Comparison of ENCODE assay signal across 8 mouse cellular contexts in the genomic region with DNA sequence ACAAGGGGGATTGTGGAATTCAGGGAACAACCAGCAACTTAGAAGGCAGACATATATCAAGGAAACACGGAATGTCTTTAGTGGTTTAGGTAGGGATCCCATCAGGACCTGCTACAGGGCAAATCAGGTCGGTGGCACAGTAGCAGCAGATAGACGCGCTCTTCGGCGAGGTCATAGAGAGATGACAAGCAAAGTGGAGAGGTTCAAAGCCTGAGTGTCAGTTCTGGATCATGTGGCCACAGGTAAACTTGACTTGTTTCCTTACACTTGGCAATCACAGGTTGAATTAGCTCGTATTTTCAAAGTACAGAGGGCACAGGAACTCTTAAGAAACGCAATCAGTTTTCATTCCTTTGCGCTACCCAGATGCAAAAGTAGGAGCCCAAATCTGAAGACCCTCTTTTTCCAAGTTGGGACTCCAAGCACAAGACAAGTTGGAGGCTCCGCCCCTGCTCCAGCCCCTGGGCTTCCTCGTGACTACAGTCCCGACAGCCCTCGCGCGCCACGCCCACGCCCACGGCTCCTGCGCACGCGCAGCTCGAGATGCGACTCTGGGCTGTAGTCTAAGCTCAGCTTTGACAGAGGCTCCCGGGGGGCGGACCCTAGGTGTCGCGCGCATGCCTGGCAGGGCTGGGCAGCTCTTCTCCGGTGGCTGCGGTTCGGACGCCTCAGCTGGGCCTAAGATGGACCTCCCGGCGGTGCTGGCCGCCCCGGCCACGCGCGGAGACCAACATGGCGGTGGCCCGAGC. TPM values are rescaled to one million over a fixed set of nuclear protein-coding genes. Genes with fewer than 3 reads are reported as not detected.
DNase-seq lines count a peak whose midpoint lies in the region; ATAC-seq lines count a peak whose summit lies in the region.

A gene (plus strand): TSS at position 517 of the 749 bp plus-strand sequence.

- peak; percentile 98 for ATAC-seq in forebrain, embryonic 14.5 days
- peak; percentile 98 for ATAC-seq in neural tube, embryonic 15.5 days (ENCODE audit: low FRiP score)

- H3K4me2 ChIP-seq in forebrain, embryonic 14.5 days (ENCODE audit: low read length), result peak within 1 kb of the TSS; percentile 96
- H3K4me2 ChIP-seq in neural tube, embryonic 15.5 days, result peak within 1 kb of the TSS; percentile 88

- intact Hi-C loops in heart, postnatal 14 days (cut with DNase I), result no loop called here

- H3K9ac ChIP-seq in forebrain, embryonic 14.5 days (ENCODE audit: low read length), result peak within 1 kb of the TSS; percentile 92
- peak within 1 kb of the TSS; percentile 86 for H3K9ac ChIP-seq in neural tube, embryonic 15.5 days (replicated peaks)

- peak; percentile 99 for DNase-seq in ES-CJ7 (ENCODE audit: low read depth, low spot score)
- DNase-seq in cerebellum, adult 11 months, result peak; percentile 99
- peak; percentile 99 for DNase-seq in forebrain, embryonic 14.5 days (ENCODE audit: low spot score)
- peak; percentile 99 to 100 for DNase-seq in heart, postnatal 14 days
- DNase-seq in layer of hippocampus, adult 11-12 months (ENCODE audit: low spot score), result peak; percentile 100
- DNase-seq in lung, adult 18-20 months, result peak; percentile 99 to 100
- DNase-seq in testis, postnatal 14 days (ENCODE audit: low spot score), result peak; percentile 99

- WGBS in forebrain, embryonic 14.5 days, result 5% methylated on average over 41 of the region's 41 CpGs
- WGBS in neural tube, embryonic 15.5 days, result 6% methylated on average over 41 of the region's 41 CpGs

- peak within 1 kb of the TSS; percentile 95 for H3K4me3 ChIP-seq in forebrain, embryonic 14.5 days (ENCODE audit: low read depth, low read length)
- H3K4me3 ChIP-seq in neural tube, embryonic 15.5 days (replicated peaks), result peak within 1 kb of the TSS; percentile 88

- H3K4me1 ChIP-seq in forebrain, embryonic 14.5 days (ENCODE audit: control insufficient read depth, insufficient read depth, low read length), result peaks cover 17% of the 10 kb centered on the region
- peaks cover 32% of the 10 kb centered on the region for H3K4me1 ChIP-seq in neural tube, embryonic 15.5 days

- H3K36me3 ChIP-seq in forebrain, embryonic 14.5 days (ENCODE audit: control insufficient read depth, insufficient read depth, low read length), result peaks cover 15% of the 10 kb centered on the region
- peaks cover 19% of the 10 kb centered on the region for H3K36me3 ChIP-seq in neural tube, embryonic 15.5 days

- no peaks in the 10 kb centered on the region for H3K9me3 ChIP-seq in forebrain, embryonic 14.5 days (replicated peaks; ENCODE audit: control insufficient read depth, low read length)
- no peaks in the 10 kb centered on the region for H3K9me3 ChIP-seq in neural tube, embryonic 15.5 days (replicated peaks)

- H3K27ac ChIP-seq in forebrain, embryonic 14.5 days (ENCODE audit: low read depth, low read length), result peak within 1 kb of the TSS; percentile 78
- peak within 1 kb of the TSS; percentile 90 for H3K27ac ChIP-seq in neural tube, embryonic 15.5 days (replicated peaks)

- H3K27me3 ChIP-seq in forebrain, embryonic 14.5 days (replicated peaks; ENCODE audit: control insufficient read depth, insufficient read depth, low read length), result no peaks in the 10 kb centered on the region
- no peaks in the 10 kb centered on the region for H3K27me3 ChIP-seq in neural tube, embryonic 15.5 days (replicated peaks)

RNA-seq across cellular contexts. Expression of the gene that starts here (rescaled TPM):
- polyA plus RNA-seq in forebrain, embryonic 14.5 days (2014; fragmentation: Nextera tagmentation; extraction: Ambion mirVana), result 13.4 and 14.0 TPM in 2 replicates
- 10 to 100 TPM; 15.8 to 16.3 TPM for total RNA-seq in heart, postnatal 14 days (2021)
- 8.1 and 10.4 TPM in 2 replicates for polyA plus RNA-seq in neural tube, embryonic 15.5 days (2015; fragmentation: Nextera tagmentation; extraction: Ambion mirVana)

Comparison
In these comparisons a context has a peak if more than half of its experiments do, and no peak if none do; other contexts are left out.
1. Peak in every context shown above with its lines: DNase-seq, ATAC-seq, H3K4me3 ChIP-seq and H3K27ac ChIP-seq.